Mouse (Mus musculus) testis, adult 2 months (tissue): ENCODE data around the gene Rtl3. TPM values are rescaled to one million over a fixed set of nuclear protein-coding genes. Genes with fewer than 3 reads are reported as not detected.

Source experiments
- H3K27ac ChIP-seq: fragments of 200-500 bp; 2 replicates; pipeline ENCODE4 v1.5.1; 2012; ENCODE audit warnings: low read depth, low read length; ENCODE audit not compliant: control insufficient read depth, insufficient read depth
- H3K27me3 ChIP-seq: fragments of 200-500 bp; 2 replicates; pipeline ENCODE4 v1.6.1; 2012; ENCODE audit warnings: mild to moderate bottlenecking, low read length, moderate library complexity; ENCODE audit not compliant: control insufficient read depth, insufficient read depth
- H3K36me3 ChIP-seq: fragments of 200-500 bp; 2 replicates; pipeline ENCODE4 v1.6.1; 2012; ENCODE audit warnings: mild to moderate bottlenecking, low read length; ENCODE audit not compliant: control insufficient read depth, insufficient read depth
- H3K4me1 ChIP-seq: fragments of 200-500 bp; 2 replicates; pipeline ENCODE4 v1.6.1; 2012; ENCODE audit warnings: low read length; ENCODE audit not compliant: control insufficient read depth, insufficient read depth
- H3K4me3 ChIP-seq: fragments of 200-500 bp; 2 replicates; pipeline ENCODE4 v1.5.1; 2012; ENCODE audit warnings: low read depth, mild to moderate bottlenecking, low read length, moderate library complexity, mixed read lengths; ENCODE audit not compliant: control insufficient read depth
- CTCF ChIP-seq: fragments of 200-500 bp; IDR thresholded peaks from 2 replicates; pipeline ENCODE4 v1.5.1; 2012; ENCODE audit warnings: low read depth, mild to moderate bottlenecking, inconsistent platforms, low read length, moderate library complexity; ENCODE audit not compliant: control insufficient read depth, insufficient read depth, insufficient replicate concordance
- POLR2A ChIP-seq: fragments of 200-500 bp; IDR thresholded peaks from 2 replicates; pipeline ENCODE4 v1.6.1; 2012; ENCODE audit warnings: low read depth, mild to moderate bottlenecking, inconsistent platforms, low read length, moderate library complexity; ENCODE audit not compliant: control insufficient read depth
- polyA plus RNA-seq: library from polyadenylated mRNA; depleted of rRNA; stranded (reverse); fragments of >200 nt; gene quantifications from 2 replicates; pipeline ENCODE4 v1.2.3, GENCODE M21; 2012; rRNA removed

Gene Rtl3
- 0.06 and 0.10 TPM in 2 replicates for polyA plus RNA-seq

- no peaks in the 10 kb centered on the region for H3K36me3 ChIP-seq
- peaks cover 3% of the 10 kb centered on the region for H3K4me1 ChIP-seq
- no peak for TF ChIP-seq CTCF
- TF ChIP-seq POLR2A = no peak
- H3K27ac ChIP-seq = no peak within 1 kb of the TSS
- H3K27me3 ChIP-seq = no peaks in the 10 kb centered on the region
- H3K4me3 ChIP-seq = no peak within 1 kb of the TSS
These were observed at the start of gene Rtl3 for GRCm38 (mm10) chrX:106840409-106840808. TSS of gene Rtl3 (minus strand) at chrX:106840644.

GRCm38 (mm10) chrX:106872315-106872714 is 31.9 kb upstream of the Rtl3 start:
- no peaks in the 10 kb centered on the region for H3K4me1 ChIP-seq
- H3K27me3 ChIP-seq = no peaks in the 10 kb centered on the region
- no peaks in the 10 kb centered on the region for H3K36me3 ChIP-seq
- TF ChIP-seq POLR2A (no peak), CTCF (no peak)
- no peak overlapping the region for H3K27ac ChIP-seq
- no peak overlapping the region for H3K4me3 ChIP-seq

- Histone ChIP-seq H3K27ac (no peak overlapping the region), H3K27me3 (no peaks in the 10 kb centered on the region), H3K36me3 (no peaks in the 10 kb centered on the region), H3K4me3 (no peak overlapping the region), H3K4me1 (no peaks in the 10 kb centered on the region)
- TF ChIP-seq CTCF = no peak
- no peak for TF ChIP-seq POLR2A
These were observed 31.4 kb upstream of the Rtl3 start for GRCm38 (mm10) chrX:106871894-106872293.

- Histone ChIP-seq H3K4me3 (no peak overlapping the region), H3K27me3 (no peaks in the 10 kb centered on the region), H3K4me1 (no peaks in the 10 kb centered on the region), H3K27ac (no peak overlapping the region), H3K36me3 (no peaks in the 10 kb centered on the region)
- TF ChIP-seq CTCF (no peak), POLR2A (no peak)
These were observed 31.0 kb upstream of the Rtl3 start for GRCm38 (mm10) chrX:106871426-106871825.

GRCm38 (mm10) chrX:106853523-106854300 is 13.3 kb upstream of the Rtl3 start:
- no peaks in the 10 kb centered on the region for H3K27me3 ChIP-seq
- no peak for TF ChIP-seq CTCF
- no peak for TF ChIP-seq POLR2A
- no peak overlapping the region for H3K27ac ChIP-seq
- H3K36me3 ChIP-seq = no peaks in the 10 kb centered on the region
- no peaks in the 10 kb centered on the region for H3K4me1 ChIP-seq
- no peak overlapping the region for H3K4me3 ChIP-seq

- no peak for TF ChIP-seq POLR2A
- TF ChIP-seq CTCF = no peak
- no peak overlapping the region for H3K4me3 ChIP-seq
- no peak overlapping the region for H3K27ac ChIP-seq
- no peaks in the 10 kb centered on the region for H3K27me3 ChIP-seq
- H3K4me1 ChIP-seq = peaks cover 3% of the 10 kb centered on the region
- H3K36me3 ChIP-seq = no peaks in the 10 kb centered on the region
These were observed 853 bp downstream of the Rtl3 start for GRCm38 (mm10) chrX:106839591-106839990.

- Histone ChIP-seq H3K27ac (no peak overlapping the region), H3K27me3 (no peaks in the 10 kb centered on the region), H3K4me3 (no peak overlapping the region), H3K36me3 (no peaks in the 10 kb centered on the region), H3K4me1 (no peaks in the 10 kb centered on the region)
- TF ChIP-seq CTCF (no peak), POLR2A (no peak)
These were observed 9.9 kb downstream of the Rtl3 start for GRCm38 (mm10) chrX:106830494-106830893.

- Histone ChIP-seq H3K4me3 (no peak overlapping the region), H3K36me3 (no peaks in the 10 kb centered on the region), H3K27me3 (no peaks in the 10 kb centered on the region), H3K27ac (no peak overlapping the region), H3K4me1 (no peaks in the 10 kb centered on the region)
- TF ChIP-seq POLR2A (no peak), CTCF (no peak)
These were observed 30.8 kb downstream of the Rtl3 start for GRCm38 (mm10) chrX:106809560-106810226.
